Mouse (Mus musculus): ENCODE results near the gene Fgf12.

Gene Fgf12

DNA sequence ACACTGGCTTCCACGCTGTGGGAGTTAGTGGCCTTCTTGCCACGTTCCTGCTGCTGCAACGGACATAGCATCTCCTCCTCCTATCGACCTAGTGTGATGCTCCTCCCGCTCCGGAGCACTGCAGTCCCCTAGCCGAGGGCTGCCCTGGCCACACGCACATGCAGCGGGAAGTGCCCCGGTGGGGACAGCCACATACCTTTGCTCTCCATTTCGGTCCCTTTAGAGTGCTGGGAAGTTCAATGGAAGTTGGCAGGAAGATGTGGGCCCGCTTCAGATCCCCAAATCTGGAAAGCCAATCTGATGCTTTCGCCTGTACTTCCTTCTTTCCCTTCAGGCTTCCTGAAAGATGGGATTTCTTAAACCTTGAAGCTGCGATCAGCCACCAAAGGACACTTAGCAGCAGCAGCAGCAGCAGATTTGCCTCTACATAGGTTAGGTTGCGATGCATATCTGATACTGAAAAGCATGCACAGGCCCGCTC, at the start of gene Fgf12:
Gene Fgf12, minus strand, starts transcription at position 431 of the 481 bp plus-strand sequence.
- DNase-seq: no peak

DNA sequence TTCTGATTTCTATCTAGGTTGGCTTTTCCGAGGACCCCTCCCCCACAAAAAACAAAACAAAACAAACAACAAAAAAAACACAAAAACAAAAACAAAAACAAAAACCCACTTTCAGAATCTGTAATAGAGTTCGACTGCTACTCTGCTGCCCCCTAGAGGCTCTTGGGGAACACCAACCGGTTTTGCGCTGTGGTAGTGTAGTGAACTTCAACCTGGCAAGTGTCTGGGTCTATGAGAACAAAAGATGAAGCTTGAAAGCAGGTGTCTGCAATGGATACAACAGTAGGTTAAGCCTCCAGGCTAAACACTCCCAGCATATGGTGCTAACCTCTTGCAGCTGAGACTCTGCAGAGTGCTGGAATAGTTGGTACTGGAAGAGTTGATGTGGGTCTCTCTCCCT, 40.2 kb upstream of the Fgf12 start:
- DNase-seq: no peak

DNA sequence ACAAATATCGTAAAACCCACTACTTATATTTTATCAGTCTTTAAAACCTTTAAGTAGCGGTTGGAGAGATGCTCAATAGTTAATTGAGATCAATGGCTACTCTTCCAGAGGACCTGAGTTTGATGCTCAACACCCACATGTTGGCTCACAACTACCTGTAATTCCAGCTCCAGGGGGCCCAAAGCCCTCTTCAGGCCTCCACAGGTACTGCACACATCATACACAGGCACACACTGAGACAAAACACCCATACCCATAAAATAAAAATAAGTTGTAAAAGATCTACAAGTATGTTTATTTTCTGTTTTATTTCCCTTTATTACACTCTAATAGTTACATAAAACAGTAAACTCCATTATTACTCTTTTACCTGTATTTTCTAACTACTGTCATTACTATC, 17.4 kb upstream of the Fgf12 start:
- DNase-seq: no peak

DNA sequence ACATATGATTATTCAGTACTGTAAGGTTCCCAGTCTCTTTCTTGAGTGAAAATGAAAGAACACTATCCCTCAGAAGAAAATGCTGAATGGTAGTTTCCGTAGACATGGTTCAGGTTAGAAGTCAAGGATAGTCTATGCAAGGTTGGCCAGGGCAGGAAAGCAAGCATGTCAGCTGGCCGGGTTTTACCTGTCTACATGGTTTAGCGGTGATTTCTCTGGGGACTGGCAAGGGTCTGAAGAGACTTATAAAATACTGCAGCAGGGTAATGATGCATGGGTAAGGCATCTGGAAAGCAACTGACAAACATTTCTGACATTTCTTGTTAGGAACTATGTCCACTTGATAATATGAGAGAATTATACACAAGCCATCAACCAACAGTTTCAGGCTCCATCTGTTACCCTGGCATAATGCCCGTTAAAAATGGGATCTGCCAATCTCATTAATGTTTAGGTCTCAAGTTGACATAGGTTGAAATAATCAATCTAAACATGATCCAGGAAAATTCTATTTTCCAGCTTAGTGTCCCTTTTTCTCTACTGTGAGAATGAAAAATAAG, 8.6 kb upstream of the Fgf12 start:
- DNase-seq: no peak

DNA sequence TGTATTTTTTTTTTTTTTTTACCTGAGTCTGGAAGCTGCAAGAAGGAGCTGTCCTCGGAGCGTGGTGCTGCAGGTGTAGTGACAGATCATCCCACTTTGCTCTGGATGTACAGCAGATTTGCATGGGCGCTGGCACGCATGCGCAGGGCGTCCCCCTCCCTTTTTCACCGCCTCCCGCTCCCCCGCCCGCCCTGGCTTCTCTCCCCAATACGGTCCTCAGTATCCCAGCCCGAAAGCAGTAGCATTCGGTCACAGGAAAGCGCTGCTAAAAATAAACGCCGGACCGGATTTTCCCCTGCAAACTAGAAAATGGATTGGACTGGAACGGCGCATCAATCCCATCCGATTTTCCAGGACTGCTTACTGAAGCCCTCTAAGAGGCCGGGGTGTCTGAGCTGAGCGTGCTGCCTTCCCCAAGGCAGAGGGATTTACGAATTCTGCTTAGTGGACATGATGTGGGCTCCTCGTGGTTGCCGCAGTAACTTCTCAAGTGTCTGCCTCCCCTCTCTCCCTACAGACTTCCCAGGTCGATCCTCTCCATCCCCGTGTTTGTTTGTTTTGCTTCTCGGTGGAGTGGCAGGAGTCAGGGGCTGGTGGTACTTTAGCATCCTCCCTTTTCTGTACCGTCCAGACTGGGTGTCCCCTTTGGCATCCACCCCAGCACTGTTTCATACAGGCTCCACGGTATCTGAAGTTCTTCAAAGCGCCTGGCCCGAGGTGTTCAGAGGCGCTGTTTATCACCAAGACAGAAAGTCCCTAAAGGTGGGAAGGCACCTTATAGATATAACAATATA, 453 bp upstream of the Fgf12 start:
- DNase-seq: no peak

DNA sequence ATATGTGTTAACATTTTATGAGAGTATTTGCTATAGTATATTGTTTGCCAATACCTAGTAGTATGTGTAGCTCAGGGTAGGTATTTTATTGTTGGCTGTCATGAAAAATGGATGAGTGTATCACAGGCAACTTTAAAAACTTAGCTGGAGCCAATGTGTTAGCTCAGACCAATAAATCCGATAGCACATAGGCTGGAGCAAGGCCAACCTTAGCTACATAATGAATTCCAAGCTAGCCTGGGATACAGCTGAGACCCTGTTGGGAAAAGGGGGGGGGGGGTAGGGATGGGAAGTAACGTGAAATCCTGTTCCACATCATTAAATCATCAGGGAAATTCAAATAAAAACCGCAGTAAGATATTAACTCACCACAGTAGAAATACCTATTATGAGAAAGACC, 18.4 kb downstream of the Fgf12 start:
- no peak for DNase-seq

DNA sequence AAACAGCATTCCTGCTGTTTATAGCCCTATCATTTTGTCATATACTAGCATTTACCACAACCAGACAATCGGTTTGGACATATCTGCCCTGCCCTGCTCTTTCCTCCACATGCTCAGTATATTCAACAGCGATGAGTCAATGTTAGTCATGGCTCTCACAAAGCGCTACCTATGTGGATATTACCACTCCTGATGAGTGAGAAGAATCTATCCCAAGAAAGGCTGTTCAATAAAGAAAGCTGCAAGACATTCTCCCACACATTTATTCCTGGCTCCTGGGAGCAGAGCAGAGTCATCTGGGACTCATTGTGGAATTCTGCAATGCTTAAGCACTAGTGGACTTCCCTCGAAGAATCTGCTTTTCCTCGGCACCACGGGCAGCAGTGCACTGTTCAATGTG, 26.1 kb downstream of the Fgf12 start:
- DNase-seq: no peak

DNA sequence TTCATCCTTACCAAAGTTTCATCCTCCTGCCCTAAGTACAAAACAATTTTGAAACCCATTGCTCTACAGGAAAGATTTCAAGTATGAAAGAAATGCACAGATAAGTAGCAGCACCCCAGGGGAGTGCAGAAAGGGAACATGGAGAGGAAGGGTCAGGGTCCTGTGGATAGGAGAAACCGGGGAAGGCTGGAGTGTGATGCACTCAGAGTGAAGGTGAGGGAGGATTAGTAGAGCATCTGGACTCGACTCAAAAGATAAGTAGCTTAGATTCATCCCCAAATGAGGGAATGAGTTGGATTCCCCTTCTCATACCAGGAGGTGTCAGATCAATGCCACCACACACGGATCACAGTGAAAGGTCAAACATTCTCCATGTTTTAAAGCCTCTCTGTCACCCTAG, 46.2 kb downstream of the Fgf12 start:
- no peak for DNase-seq

DNA sequence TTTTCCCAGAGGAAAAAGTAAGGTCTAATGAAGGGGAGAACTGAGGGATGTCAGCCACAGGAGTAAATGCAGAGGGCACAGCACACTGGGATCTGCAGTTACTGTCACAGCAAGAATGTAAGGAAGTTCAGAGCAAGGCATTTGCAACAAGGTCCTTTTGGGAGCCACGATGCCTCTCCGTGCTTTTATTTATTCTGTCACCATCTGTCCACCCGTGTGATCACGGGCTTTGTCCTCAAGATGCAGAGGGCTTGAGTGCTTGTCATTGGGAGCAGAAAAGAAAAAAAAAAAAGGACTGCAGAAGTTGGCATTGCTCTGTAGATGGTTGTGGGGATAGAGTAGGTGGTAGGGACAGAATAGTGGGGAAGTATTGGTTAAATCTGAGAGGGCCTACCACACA, 52.5 kb downstream of the Fgf12 start:
- no peak for DNase-seq

DNA sequence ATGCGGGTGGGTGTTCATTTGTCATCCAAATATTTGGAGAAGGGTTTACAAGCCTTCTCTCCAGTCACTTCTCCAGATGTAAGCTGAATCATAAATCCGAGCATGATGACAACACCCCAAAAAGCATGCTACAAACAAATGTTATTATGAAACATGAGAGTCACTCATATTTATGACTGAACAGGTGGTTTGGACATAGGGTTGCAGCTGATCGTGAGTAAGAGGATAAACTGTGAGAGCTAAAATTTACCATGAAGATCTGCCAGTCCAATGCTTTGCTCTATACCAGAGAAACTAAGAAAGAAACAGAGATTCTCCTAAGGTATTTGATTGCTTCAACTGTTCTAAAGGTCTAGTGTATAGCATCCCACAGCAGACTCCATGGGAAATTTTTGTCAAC, 56.0 kb downstream of the Fgf12 start:
- DNase-seq: no peak

DNA sequence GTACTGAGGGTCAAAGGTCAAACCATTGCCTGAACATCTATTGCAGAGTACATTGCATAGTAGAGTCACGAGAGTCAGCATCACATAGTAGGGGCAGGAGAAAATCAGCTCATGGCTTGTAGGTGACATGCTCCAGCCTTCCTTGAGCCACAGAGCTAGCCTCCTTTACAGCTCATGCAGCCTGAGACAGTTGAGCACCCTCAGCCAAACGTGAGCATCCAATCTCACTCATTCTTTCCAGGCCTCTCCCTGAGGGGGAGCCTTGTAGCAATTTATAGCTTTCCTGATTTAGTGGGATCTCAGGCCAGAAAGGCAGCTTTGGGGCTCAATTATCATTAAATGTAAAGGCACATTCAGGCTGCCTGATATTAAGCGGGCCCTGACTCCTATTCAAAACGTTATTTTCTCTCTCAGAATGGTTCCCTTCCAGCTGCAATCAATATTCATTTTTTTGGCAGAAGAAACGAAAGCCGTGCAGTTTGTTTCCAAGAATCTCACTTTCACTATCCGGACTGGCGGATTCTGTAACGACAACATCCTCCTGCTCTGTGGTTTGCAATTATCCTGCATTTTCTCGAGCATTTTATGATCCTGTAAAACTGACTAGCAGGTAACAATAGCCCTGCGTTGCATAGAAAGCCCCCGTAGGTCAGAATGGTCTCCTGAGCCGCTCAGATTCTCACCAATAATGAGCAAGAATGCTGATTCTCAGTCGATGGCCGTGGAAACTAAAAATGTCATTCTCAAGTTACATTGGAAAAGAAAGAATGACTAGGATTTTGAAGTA, 58.6 kb downstream of the Fgf12 start:
- no peak for DNase-seq

DNA sequence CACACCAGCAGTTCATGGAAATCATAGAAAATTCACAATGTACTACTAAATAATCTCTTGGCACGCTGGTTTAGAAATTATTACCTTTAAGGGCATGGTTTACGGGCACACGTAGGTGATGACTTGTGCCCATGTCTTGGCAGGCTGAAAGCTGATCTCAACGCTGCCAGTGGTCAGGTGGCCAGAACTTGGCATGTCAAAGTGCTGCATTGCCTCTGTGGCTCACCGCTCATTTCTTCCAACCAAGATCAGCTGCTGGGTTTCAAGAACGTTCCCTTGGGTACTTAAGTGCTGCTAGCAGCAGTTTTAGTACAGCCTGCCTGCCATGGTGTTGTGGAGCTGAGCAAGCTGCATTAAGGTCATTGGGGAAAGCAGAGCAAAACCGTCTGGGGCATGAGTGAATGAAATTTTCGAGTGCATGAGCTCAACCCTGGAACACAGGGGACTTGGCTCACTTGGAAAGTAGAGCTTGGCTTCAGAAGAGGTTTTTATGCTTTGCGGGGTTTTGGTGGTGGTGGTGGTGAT, 63.9 kb downstream of the Fgf12 start:
- no peak for DNase-seq

DNA sequence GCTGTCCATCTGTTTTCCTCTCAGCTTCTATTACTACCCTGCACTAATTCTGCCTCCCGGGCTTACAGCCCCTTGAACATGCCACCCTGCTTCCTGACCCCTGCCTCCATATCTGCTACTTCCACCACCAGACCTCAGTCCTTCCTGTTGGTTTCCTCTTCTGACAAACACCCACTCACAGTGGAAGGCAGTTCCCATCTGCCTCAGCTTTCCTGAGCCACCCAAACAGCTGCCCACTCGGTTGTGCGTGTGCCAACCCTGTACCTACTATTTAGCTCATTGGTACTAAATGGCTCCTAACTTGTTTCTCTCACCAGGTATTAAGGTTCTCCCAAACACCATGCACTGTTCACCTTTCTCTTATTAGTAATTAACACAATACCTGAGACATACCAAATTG, 71.2 kb downstream of the Fgf12 start:
- no peak for DNase-seq

DNA sequence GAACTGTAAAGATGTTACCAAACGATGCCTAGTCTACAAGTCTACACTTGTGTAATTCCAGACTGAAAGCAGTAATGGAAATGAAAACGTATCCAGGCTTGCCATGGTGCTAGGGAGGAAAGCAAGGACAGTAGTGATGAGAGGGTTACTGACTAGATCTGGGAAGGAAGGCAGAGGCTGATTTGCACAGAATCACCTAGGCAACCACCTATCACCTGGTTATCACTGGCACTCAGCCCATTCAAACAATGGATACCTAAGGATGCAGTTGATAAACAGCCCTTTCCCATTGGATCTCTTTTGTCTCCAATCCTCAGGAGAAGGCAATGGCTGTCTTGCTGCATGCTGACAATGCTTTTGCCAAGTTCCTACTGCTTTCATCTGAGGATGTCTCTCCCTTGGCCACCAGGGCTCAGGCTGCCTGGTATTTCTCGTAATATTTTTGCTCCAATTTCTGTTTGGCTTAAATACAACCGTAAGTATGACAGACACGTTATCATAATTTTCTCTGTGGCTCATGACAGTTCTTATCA, 84.0 kb downstream of the Fgf12 start:
- DNase-seq: no peak

DNA sequence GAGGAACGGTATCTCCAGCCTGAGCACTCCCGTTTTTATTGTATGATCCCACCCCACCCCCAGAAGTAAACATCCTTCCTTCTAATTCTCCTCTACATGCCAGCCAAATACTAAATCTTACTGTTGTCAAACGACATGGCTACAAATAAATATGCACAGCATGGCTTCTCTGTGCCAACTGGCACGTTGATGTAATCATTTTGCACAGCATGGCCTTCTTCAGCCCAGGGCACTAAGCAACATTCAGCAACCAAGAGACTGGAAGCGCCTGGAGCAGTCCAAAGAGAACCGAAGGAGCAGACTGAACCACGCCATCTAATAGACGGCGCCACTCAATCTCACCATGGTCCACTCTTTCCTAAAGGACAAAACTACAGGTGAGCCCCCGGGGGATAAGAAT, 100.2 kb downstream of the Fgf12 start:
- no peak for DNase-seq

DNA sequence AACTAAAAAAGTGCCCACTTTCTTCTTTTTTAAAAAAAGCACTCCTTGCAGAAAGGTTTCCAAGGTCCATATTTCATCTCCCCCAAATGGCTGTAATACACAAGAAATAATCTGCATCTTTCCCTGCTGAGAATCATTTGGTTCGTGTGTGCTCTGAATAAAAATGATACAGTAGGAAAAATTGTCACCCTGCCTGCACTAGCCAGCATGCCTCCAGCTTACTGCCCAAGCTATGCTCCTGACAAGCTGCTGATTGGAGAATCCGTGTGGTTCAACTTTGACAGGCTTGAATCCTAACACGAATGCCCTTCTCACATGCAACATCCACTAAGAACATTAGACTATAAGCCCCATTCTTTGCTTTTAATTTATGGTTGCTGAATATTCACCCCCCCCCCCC, 102.3 kb downstream of the Fgf12 start:
- no peak for DNase-seq

DNA sequence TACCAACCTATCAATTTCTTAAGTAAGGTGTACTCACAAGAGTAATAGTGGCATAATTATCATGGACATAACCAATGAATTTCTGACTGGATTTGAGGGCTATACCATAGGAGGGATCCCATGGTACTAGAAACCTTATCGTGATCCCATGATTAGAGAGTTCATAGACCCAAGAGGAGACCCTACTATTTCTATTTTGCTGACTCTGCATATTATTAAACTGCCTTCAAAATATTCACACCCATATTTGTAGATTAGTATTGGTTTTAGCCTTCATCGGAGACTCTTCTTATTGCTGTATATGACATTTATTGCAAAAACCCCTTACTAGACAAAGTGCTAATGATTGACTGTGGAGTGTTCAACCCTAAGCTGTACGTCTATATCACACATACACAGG, 107.8 kb downstream of the Fgf12 start:
- DNase-seq: no peak

DNA sequence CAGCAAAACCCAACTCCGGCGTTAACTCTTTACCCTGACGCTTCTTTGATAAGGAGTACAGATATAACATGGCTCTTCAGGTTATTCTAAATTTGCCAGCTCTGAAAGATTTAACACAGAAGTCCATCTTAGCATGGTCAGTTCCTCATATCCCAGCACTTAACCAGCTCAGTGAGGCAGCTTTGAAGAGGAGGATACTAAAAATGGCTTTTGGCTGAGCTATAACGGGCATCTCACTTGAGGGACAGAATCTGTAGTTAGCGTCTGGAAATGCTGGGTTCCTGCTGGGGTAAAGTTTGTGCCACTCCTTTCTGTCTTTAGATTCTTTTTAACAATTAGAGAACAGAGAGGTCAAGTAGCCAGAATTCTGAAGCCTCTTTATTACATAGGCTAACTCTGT, 121.1 kb downstream of the Fgf12 start:
- DNase-seq: no peak

DNA sequence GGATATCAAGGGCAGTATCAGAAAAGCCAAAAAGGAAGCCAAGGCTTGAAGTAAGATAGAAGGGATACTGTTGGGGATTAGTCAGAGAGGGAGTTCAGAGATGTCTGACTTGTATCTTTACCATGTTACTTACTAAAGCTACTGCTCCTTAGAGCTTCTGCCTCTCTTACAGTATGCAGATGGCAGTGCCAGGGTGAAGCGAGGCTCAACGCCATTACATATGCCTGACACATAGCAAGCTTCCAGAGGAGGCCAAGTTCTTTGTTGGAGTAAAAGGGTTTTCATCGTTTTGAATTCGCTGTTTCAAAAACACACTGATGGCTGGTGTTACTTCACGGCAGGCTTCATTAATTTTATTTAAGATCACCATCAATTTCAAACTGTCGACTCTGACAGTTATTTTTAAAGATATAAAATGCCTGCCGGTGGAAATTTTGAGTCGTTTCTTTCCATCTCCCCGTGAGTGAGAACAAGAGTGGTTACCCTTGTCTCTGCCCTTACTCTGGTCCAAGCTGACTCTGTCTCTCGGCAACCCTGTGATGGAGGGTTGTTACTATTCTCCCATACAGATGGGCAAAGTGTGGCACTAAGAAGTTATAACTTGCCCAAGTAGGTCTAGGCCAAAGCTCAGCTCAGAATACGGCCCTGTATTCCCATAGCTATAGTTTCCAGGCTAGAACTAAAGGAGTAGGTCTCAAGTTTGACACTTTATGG, 121.9 kb downstream of the Fgf12 start:
- no peak for DNase-seq

DNA sequence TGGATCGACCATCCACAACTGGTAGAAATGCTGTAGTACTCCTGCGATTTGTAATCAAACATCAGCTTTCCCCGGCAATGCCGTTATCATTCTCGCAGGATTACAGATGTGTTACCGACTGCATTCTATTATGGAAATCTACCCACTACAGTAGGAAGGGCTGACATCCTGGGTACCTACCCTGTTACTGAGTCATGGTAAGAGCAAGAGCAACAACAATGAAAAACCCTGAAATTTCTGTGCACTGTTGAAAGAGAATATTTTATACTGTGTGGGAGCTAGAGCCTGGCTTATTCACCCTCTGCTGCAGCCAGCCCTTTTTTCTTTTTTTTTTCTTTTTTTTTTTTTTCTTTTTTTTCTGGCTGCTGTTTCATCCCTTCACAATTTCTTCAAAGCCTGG, 126.6 kb downstream of the Fgf12 start:
- DNase-seq: no peak

DNA sequence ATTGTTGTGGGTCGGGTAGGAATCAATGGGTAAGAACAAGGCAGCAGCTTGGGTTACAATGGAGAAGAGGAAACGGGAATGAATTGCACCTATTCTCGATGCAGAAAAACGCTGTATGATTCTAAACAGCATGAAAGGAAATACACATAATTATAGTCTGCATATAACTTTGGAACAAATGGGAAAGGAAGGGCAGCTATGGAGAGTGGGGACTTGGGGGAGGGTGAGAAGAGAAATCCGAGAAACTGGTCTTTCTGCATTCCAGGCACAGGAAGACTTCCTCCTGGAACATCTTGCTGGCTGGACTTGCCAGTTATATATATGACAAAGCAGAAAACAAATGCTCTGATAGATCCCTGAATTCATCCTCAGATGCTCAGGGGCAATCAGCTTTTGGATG, 127.2 kb downstream of the Fgf12 start:
- no peak for DNase-seq

DNA sequence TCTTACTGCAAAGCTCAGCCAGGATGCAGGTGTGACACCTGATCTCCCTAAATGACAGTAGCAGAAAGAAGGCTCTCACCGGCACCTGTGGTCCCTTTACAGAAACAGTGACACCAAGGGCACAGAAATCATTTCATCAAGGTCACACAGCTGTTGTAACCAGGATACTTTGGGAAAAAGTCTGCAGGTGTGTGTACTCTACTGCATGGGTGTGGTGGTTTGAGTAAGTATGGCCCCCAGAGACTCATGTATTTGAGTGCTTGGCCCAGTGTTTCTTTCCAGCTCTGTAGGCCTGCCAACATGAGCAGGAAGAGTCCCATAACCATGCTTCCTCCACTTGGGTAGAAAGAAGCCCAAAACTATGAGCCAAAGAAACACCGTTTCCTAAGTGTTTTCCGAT, 138.5 kb downstream of the Fgf12 start:
- no peak for DNase-seq

DNA sequence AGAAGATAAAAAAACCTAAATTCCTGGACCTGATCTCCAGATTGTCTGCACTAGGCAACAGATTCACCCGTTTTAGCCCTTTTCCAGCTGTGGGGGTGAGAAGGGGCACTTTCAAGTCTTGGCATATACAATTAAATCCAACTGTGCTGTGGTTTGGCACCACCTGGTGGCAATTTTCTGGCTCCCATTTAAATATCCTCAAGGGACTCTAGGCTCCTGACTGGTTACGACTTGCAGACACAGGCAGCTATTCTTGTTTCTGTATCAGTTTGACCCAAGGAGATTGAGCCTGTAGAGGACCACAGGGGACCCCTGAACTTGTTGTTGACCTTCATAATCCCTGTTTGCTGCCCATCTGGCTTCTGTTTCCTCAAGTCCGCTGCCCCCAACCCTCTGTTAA, 141.9 kb downstream of the Fgf12 start:
- no peak for DNase-seq

Data from thymus, postnatal 14 days (tissue).